Comparison of ENCODE assay signal across 26 mouse cellular contexts in genomic region chr14:40943802-40944201, GRCm38 (mm10). TPM values are rescaled to one million over a fixed set of nuclear protein-coding genes. Genes with fewer than 3 reads are reported as not detected.
DNase-seq lines count a peak whose midpoint lies in the region; ATAC-seq and TF ChIP-seq lines count a peak whose summit lies in the region.
"Had no signal": no experiment of that assay in that cellular context is flagged by ENCODE, and none has a peak within 500 bp of the region (broad histone marks: within the 10 kb centered on the region; RNA-seq: fewer than 3 reads in every experiment).

No protein-coding gene starts in this region.

- TF ChIP-seq RAD21 in MEL (IDR thresholded peaks at IDR 0.05; ENCODE audit: low read depth, low read length): no peak

- no peak overlapping the region for H3K9ac ChIP-seq in MEL (ENCODE audit: control insufficient read depth, low read depth, low read length, poor library complexity, severe bottlenecking)
- no peak overlapping the region for H3K9ac ChIP-seq in midbrain, embryonic 15.5 days
- H3K9ac ChIP-seq: embryonic facial prominence, embryonic 13.5 days; embryonic facial prominence, embryonic 15.5 days; forebrain, embryonic 12.5 days had no signal

- no peaks in the 10 kb centered on the region for H3K9me3 ChIP-seq in MEL (replicated peaks; ENCODE audit: insufficient read depth, low read length)
- no peaks in the 10 kb centered on the region for H3K9me3 ChIP-seq in midbrain, embryonic 15.5 days
- H3K9me3 ChIP-seq: embryonic facial prominence, embryonic 13.5 days; embryonic facial prominence, embryonic 15.5 days; forebrain, embryonic 10.5 days; G1E had no signal

- TF ChIP-seq POLR2A in MEL (IDR thresholded peaks at IDR 0.05; ENCODE audit: control insufficient read depth in 1 of 2, insufficient read depth in 1 of 2, low read depth in 1 of 2, low read length in 2 of 2, poor library complexity in 1 of 2): no peak

- peaks cover 0 to 21% of the 10 kb centered on the region in 2 experiments; a peak in 2 of 4 replicates for H3K36me3 ChIP-seq in MEL (ENCODE audit: control insufficient read depth in 1 of 2, insufficient read depth in 2 of 2, low read length in 2 of 2)
- H3K36me3 ChIP-seq in midbrain, embryonic 15.5 days (replicated peaks): no peaks in the 10 kb centered on the region
- H3K36me3 ChIP-seq: embryonic facial prominence, embryonic 15.5 days had no signal

- peaks cover 8 to 26% of the 10 kb centered on the region in 2 experiments for H3K4me1 ChIP-seq in MEL (ENCODE audit: control insufficient read depth in 1 of 2, insufficient read depth in 2 of 2, low read length in 2 of 2)
- no peaks in the 10 kb centered on the region for H3K4me1 ChIP-seq in midbrain, embryonic 15.5 days

- WGBS in midbrain, embryonic 15.5 days: 97% methylated on average over 2 of the region's 2 CpGs

- H3K4me3 ChIP-seq in MEL (ENCODE audit: control insufficient read depth in 1 of 2, insufficient read depth in 1 of 2, low read depth in 2 of 2, low read length in 2 of 2): no peak overlapping the region
- no peak overlapping the region for H3K4me3 ChIP-seq in midbrain, embryonic 15.5 days
- H3K4me3 ChIP-seq: embryonic facial prominence, embryonic 13.5 days; embryonic facial prominence, embryonic 15.5 days; erythroblast, embryonic 14.5 days; forebrain, embryonic 10.5 days; forebrain, embryonic 12.5 days had no signal

- peak overlapping the region; percentile 30 for H3K27ac ChIP-seq in MEL (ENCODE audit: control insufficient read depth, low read depth, low read length)
- H3K27ac ChIP-seq in midbrain, embryonic 15.5 days: no peak overlapping the region
- H3K27ac ChIP-seq: embryonic facial prominence, embryonic 13.5 days; embryonic facial prominence, embryonic 15.5 days; forebrain, embryonic 10.5 days; forebrain, embryonic 12.5 days had no signal

- no peak overlapping the region for H3K4me2 ChIP-seq in midbrain, embryonic 15.5 days
- H3K4me2 ChIP-seq: embryonic facial prominence, embryonic 13.5 days; embryonic facial prominence, embryonic 15.5 days; forebrain, embryonic 12.5 days had no signal

- peak; percentile 26 for ATAC-seq in activated CD4-positive, CD25-positive, alpha-beta regulatory T cell, adult 4 months
- ATAC-seq in midbrain, embryonic 15.5 days (replicated peaks): no peak
- ATAC-seq: forebrain, embryonic 14.5 days; forebrain, embryonic 16.5 days had no signal

- peak; percentile 51 for DNase-seq in CD4-positive, CD25-positive, alpha-beta regulatory T cell, adult 2 months (ENCODE audit: low read depth, low spot score)
- DNase-seq in MEL (ENCODE audit: low read depth, low spot score): peak; percentile 57
- DNase-seq in right cerebral cortex, postnatal 14 days: no peak
- no peak for DNase-seq in ovary, postnatal 14 days (ENCODE audit: low spot score)
- no peak for DNase-seq in lung, adult 18-20 months
- DNase-seq: adrenal gland, adult 2 months; adrenal gland, postnatal 10 days; adrenal gland, postnatal 25 days; cerebellum, adult 11 months; cerebellum, adult 18-20 months; cerebellum, adult 8-10 months; cerebellum, adult 9-11 months; cerebellum, postnatal 14 days; cerebellum, postnatal 36 days; embryo, embryonic 11 days had no signal

- TF ChIP-seq EP300 in MEL (IDR thresholded peaks at IDR 0.05; ENCODE audit: low read depth in 1 of 2, low read length in 2 of 2): peak; percentile 49 to 65; a peak in 3 of 4 replicates

- no peaks in the 10 kb centered on the region for H3K79me2 ChIP-seq in MEL (ENCODE audit: control insufficient read depth, insufficient read depth, low read length, poor library complexity)

- H3K27me3 ChIP-seq in MEL (ENCODE audit: control insufficient read depth in 1 of 2, insufficient read depth in 2 of 2, low read length in 2 of 2): no peaks in the 10 kb centered on the region
- H3K27me3 ChIP-seq in midbrain, embryonic 15.5 days (replicated peaks): no peaks in the 10 kb centered on the region
- H3K27me3 ChIP-seq: CH12.LX; embryonic facial prominence, embryonic 13.5 days; embryonic facial prominence, embryonic 15.5 days; forebrain, embryonic 12.5 days had no signal

- no peak for TF ChIP-seq CTCF in MEL (IDR thresholded peaks at IDR 0.05 in 2 of 3, conservative IDR thresholded peaks at IDR 0.05 in 1 of 3; ENCODE audit: control insufficient read depth in 1 of 3, insufficient read depth in 1 of 3, low read depth in 2 of 3, low read length in 3 of 3, poor library complexity in 1 of 3, severe bottlenecking in 1 of 3)

TF ChIP-seq in MEL, 35 proteins besides CTCF, POLR2A, EP300 and RAD21:
- TF ChIP-seq TCF12 (IDR thresholded peaks at IDR 0.05; ENCODE audit: low read depth, low read length) (peak; percentile 48), JUND (IDR thresholded peaks at IDR 0.05; ENCODE audit: low read depth, low read length) (no peak), SMC3 (IDR thresholded peaks at IDR 0.05; ENCODE audit: low read depth, low read length) (no peak), BHLHE40 (IDR thresholded peaks at IDR 0.05; ENCODE audit: borderline replicate concordance, low read depth, low read length) (no peak), MAZ (IDR thresholded peaks at IDR 0.05; ENCODE audit: low read depth, low read length) (no peak), RCOR1 (IDR thresholded peaks at IDR 0.05; ENCODE audit: low read depth, low read length) (peak; percentile 53; the same call in 1 of the 2 replicates), TBP (IDR thresholded peaks at IDR 0.05; ENCODE audit: low read depth, low read length) (no peak; the same call in 1 of the 2 replicates), MAFK (IDR thresholded peaks at IDR 0.05; ENCODE audit: borderline replicate concordance, low read depth, low read length) (no peak), GATA1 (IDR thresholded peaks at IDR 0.05; ENCODE audit: low read depth, low read length) (peak; percentile 61), SIN3A (IDR thresholded peaks at IDR 0.05; ENCODE audit: low read length) (peak; percentile 49; the same call in 1 of the 2 replicates), ETS1 (IDR thresholded peaks at IDR 0.05; ENCODE audit: low read depth, low read length) (peak; percentile 44; the same call in 1 of the 2 replicates), NELFE (IDR thresholded peaks at IDR 0.05; ENCODE audit: low read depth, low read length) (no peak), MYB (IDR thresholded peaks at IDR 0.05; ENCODE audit: low read depth, low read length) (no peak), ZNF384 (IDR thresholded peaks at IDR 0.05; ENCODE audit: low read depth, low read length) (0 out of 2 replicates have a peak, but pooled peaks have one; percentile 12)

RNA-seq across cellular contexts. Expression of gene Tspan14, which starts 22.8 kb away (rescaled TPM):
- 16.7 and 24.8 TPM in 2 replicates for total RNA-seq in MEL (2012; rRNA removed)
- polyA plus RNA-seq in MEL (2012; ENCODE audit: insufficient read depth in 1 of 2, insufficient read length in 2 of 2, low read depth in 1 of 2, low replicate concordance in 2 of 2, missing spikeins in 1 of 2): 10 to 100 TPM in 1 of 2 experiments, not detected in 1; 29.9 TPM
- 10 to 100 TPM; 56.8 to 58.3 TPM for polyA plus RNA-seq in activated CD4-positive, CD25-positive, alpha-beta regulatory T cell, adult 4 months (2017; shearing (Covaris generic))
- polyA plus RNA-seq in midbrain, embryonic 15.5 days (2015; fragmentation: Nextera tagmentation; extraction: Ambion mirVana): 68.9 and 75.2 TPM in 2 replicates

RNA-seq across cellular contexts. Expression of gene Sh2d4b, which starts 50.7 kb away (rescaled TPM):
- total RNA-seq in MEL (2012; rRNA removed): 0.12 TPM in 1 of 2 replicates, not detected in the other
- under 1 TPM in 1 of 2 experiments, not detected in 1; 0.26 TPM for polyA plus RNA-seq in MEL (2012; ENCODE audit: insufficient read depth in 1 of 2, insufficient read length in 2 of 2, low read depth in 1 of 2, low replicate concordance in 2 of 2, missing spikeins in 1 of 2)
- not detected for polyA plus RNA-seq in activated CD4-positive, CD25-positive, alpha-beta regulatory T cell, adult 4 months (2017; shearing (Covaris generic))
- 1.1 and 1.7 TPM in 2 replicates for polyA plus RNA-seq in midbrain, embryonic 15.5 days (2015; fragmentation: Nextera tagmentation; extraction: Ambion mirVana)

Comparison
In these comparisons a context has a peak if more than half of its experiments do, and no peak if none do; other contexts are left out.
1. DNase-seq: peak in CD4-positive, CD25-positive, alpha-beta regulatory T cell, adult 2 months (single experiment) and MEL (single experiment); none in right cerebral cortex, postnatal 14 days (single experiment), ovary, postnatal 14 days (single experiment) and lung, adult 18-20 months (0 of 2).